Mouse (Mus musculus) E14TG2a.4 (cell line): ENCODE measurements around the gene Serpinb1b.

ENCODE experiments used
- CTCF ChIP-seq: conservative IDR thresholded peaks from 2 replicates; pipeline ENCODE4 v1.5.1; 2014; ENCODE audit warnings: low read length
- NANOG ChIP-seq: IDR thresholded peaks from 2 replicates; pipeline ENCODE4 v1.6.1; 2014; ENCODE audit warnings: borderline replicate concordance, low read length, mixed read lengths

- TF ChIP-seq CTCF, result no peak
- no peak for TF ChIP-seq NANOG
Observed at GRCm38 (mm10) chr13:33048187-33048586, 30.2 kb upstream of the Serpinb1b start.
